8 mouse cellular contexts compared by ENCODE assay signal in the genomic region with DNA sequence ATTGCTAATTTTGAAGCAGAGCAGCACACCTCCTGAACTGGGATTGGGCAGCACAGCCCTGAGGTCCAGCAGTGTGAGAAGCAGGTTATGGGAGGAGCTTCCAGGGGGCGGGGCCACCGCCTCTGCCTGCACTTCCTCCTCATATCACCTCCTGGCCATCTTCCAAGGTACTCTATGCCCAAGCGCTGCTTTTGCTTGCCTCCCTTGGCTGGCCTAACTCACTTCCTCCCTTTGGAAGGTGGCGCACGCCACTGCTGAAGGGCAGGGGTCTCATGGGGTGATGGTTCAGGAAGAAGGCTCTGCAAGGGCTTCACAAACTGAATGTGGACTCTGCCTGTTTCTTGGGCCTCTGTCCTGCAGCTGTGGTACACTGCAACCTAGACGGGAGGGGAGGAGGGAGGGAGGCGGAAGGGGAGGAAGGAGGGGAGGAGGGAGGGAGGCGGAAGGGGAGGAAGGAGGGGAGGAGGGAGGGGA. TPM values are rescaled to one million over a fixed set of nuclear protein-coding genes. Genes with fewer than 3 reads are reported as not detected.
A peak's percentile ranks its signal among the peaks of the same experiment; 100 is the strongest.
DNase-seq lines count a peak whose midpoint lies in the region; ATAC-seq and TF ChIP-seq lines count a peak whose summit lies in the region.

No protein-coding gene starts in this region.

- WGBS in neural tube, embryonic 12.5 days, result 8% methylated on average over 6 of the region's 8 CpGs
- WGBS in forebrain, embryonic 12.5 days, result 19% methylated on average over 5 of the region's 8 CpGs
- WGBS in lung, adult 2 months, result 9% methylated on average over 6 of the region's 8 CpGs

- DNase-seq in neural tube, embryonic 10.5 days (ENCODE audit: extremely low spot score, low spot score), result no peak
- DNase-seq in kidney, adult 11 months, result peak; percentile 78
- peak; percentile 59 for DNase-seq in lung, adult 2 months
- DNase-seq in ovary, postnatal 36 days (ENCODE audit: low spot score), result peak; percentile 46
- DNase-seq in cerebellum, adult 18-20 months, result no peak

- H3K27me3 ChIP-seq in neural tube, embryonic 12.5 days (replicated peaks), result no peaks in the 10 kb centered on the region; the same call in 1 of the 2 replicates
- peaks cover 19% of the 10 kb centered on the region for H3K27me3 ChIP-seq in forebrain, embryonic 12.5 days

- no peaks in the 10 kb centered on the region for H3K36me3 ChIP-seq in neural tube, embryonic 12.5 days
- H3K36me3 ChIP-seq in forebrain, embryonic 12.5 days (replicated peaks), result no peaks in the 10 kb centered on the region

- H3K9me3 ChIP-seq in neural tube, embryonic 12.5 days, result no peaks in the 10 kb centered on the region
- no peaks in the 10 kb centered on the region for H3K9me3 ChIP-seq in forebrain, embryonic 12.5 days

- TF ChIP-seq CTCF in lung, adult 2 months (IDR thresholded peaks at IDR 0.05; ENCODE audit: insufficient read depth, low read length), result no peak

- H3K27ac ChIP-seq in neural tube, embryonic 12.5 days, result no peak overlapping the region
- 0 out of 2 replicates have a peak overlapping the region, but pooled peaks have one; percentile 57 for H3K27ac ChIP-seq in forebrain, embryonic 12.5 days

- H3K4me3 ChIP-seq in neural tube, embryonic 12.5 days, result peak overlapping the region; percentile 16; the same call in 1 of the 2 replicates
- peak overlapping the region; percentile 51 for H3K4me3 ChIP-seq in forebrain, embryonic 12.5 days (replicated peaks)
- H3K4me3 ChIP-seq in lung, adult 2 months (replicated peaks; ENCODE audit: extremely low read depth, low read depth, low read length), result peak overlapping the region; percentile 46

- H3K4me2 ChIP-seq in neural tube, embryonic 12.5 days (replicated peaks), result peak overlapping the region; percentile 75
- peak overlapping the region; percentile 84 for H3K4me2 ChIP-seq in forebrain, embryonic 12.5 days

- H3K9ac ChIP-seq in neural tube, embryonic 12.5 days, result peak overlapping the region; percentile 48; the same call in 1 of the 2 replicates
- H3K9ac ChIP-seq in forebrain, embryonic 12.5 days, result no peak overlapping the region

- no peak; the same call in 1 of the 2 replicates for ATAC-seq in neural tube, embryonic 12.5 days (ENCODE audit: low FRiP score, low read depth)
- ATAC-seq in forebrain, embryonic 12.5 days (ENCODE audit: low FRiP score), result no peak
- no peak for ATAC-seq in inflammation-experienced regulatory T-cells, adult 6 months

- no peak for TF ChIP-seq POLR2A in lung, adult 2 months (IDR thresholded peaks at IDR 0.05; ENCODE audit: borderline replicate concordance, extremely low read depth, low read depth, low read length)

- H3K4me1 ChIP-seq in neural tube, embryonic 12.5 days, result peaks cover 23% of the 10 kb centered on the region
- H3K4me1 ChIP-seq in forebrain, embryonic 12.5 days, result peaks cover 41% of the 10 kb centered on the region
- 0 out of 2 replicates have a peak, but pooled peaks cover 4% of the 10 kb centered on the region for H3K4me1 ChIP-seq in lung, adult 2 months (ENCODE audit: control insufficient read depth, insufficient read depth, low read length)

RNA-seq across cellular contexts. Expression of a gene that starts 1.4 kb away (rescaled TPM):
- polyA plus RNA-seq in neural tube, embryonic 12.5 days (2016; fragmentation: Nextera tagmentation; extraction: Ambion mirVana), result 5.4 and 6.3 TPM in 2 replicates
- polyA plus RNA-seq in forebrain, embryonic 12.5 days (2016; fragmentation: Nextera tagmentation; extraction: Ambion mirVana), result 6.8 and 6.9 TPM in 2 replicates
- 0.46 and 1.3 TPM in 2 replicates for polyA plus RNA-seq in lung, adult 2 months (2012; rRNA removed)
- polyA plus RNA-seq in inflammation-experienced regulatory T-cells, adult 6 months (2017; shearing (Covaris generic)), result not detected

RNA-seq across cellular contexts. Expression of a gene that starts 21.0 kb away (rescaled TPM):
- polyA plus RNA-seq in neural tube, embryonic 12.5 days (2016; fragmentation: Nextera tagmentation; extraction: Ambion mirVana), result 18.1 and 18.8 TPM in 2 replicates
- 22.9 and 24.0 TPM in 2 replicates for polyA plus RNA-seq in forebrain, embryonic 12.5 days (2016; fragmentation: Nextera tagmentation; extraction: Ambion mirVana)
- 2.6 and 3.5 TPM in 2 replicates for polyA plus RNA-seq in lung, adult 2 months (2012; rRNA removed)
- not detected for polyA plus RNA-seq in inflammation-experienced regulatory T-cells, adult 6 months (2017; shearing (Covaris generic))

RNA-seq across cellular contexts. Expression of a gene that starts 33.1 kb away (rescaled TPM):
- 0.10 TPM in 1 of 2 replicates, not detected in the other for polyA plus RNA-seq in neural tube, embryonic 12.5 days (2016; fragmentation: Nextera tagmentation; extraction: Ambion mirVana)
- 0.06 TPM in 1 of 2 replicates, not detected in the other for polyA plus RNA-seq in forebrain, embryonic 12.5 days (2016; fragmentation: Nextera tagmentation; extraction: Ambion mirVana)
- polyA plus RNA-seq in lung, adult 2 months (2012; rRNA removed), result 0.07 and 0.09 TPM in 2 replicates
- polyA plus RNA-seq in inflammation-experienced regulatory T-cells, adult 6 months (2017; shearing (Covaris generic)), result not detected

RNA-seq across cellular contexts. Expression of a gene that starts 40.8 kb away (rescaled TPM):
- polyA plus RNA-seq in neural tube, embryonic 12.5 days (2016; fragmentation: Nextera tagmentation; extraction: Ambion mirVana), result 84.4 and 87.0 TPM in 2 replicates
- 94.6 and 99.7 TPM in 2 replicates for polyA plus RNA-seq in forebrain, embryonic 12.5 days (2016; fragmentation: Nextera tagmentation; extraction: Ambion mirVana)
- polyA plus RNA-seq in lung, adult 2 months (2012; rRNA removed), result 95.0 and 148 TPM in 2 replicates
- 10 to 100 TPM; 36.8 to 43.5 (median 42.5) TPM for polyA plus RNA-seq in inflammation-experienced regulatory T-cells, adult 6 months (2017; shearing (Covaris generic))

Comparison
In these comparisons a context has a peak if more than half of its experiments do, and no peak if none do; other contexts are left out.
1. DNase-seq: peak in kidney, adult 11 months (single experiment), lung, adult 2 months (single experiment) and ovary, postnatal 36 days (single experiment); none in neural tube, embryonic 10.5 days (single experiment) and cerebellum, adult 18-20 months (0 of 2).
2. Peak in every context shown above with its lines, with median percentiles within 50 percentile points of each other: H3K4me3 ChIP-seq.